Mouse (Mus musculus) megakaryocyte, adult 5-6 weeks (primary cell): ENCODE measurements at regions not wholly inside any gene's neighbourhood (a gene's known extent, or its start where the extent isn't known, plus 50 kb on each side); places are given as distances from the start of the nearest gene placed in this dataset.

ENCODE experiments used
- ATAC-seq: 2 replicates; pipeline ENCODE4 v1.8.0; 2016; ENCODE audit warnings: mild to moderate bottlenecking, inconsistent platforms; ENCODE audit not compliant: poor library complexity, severe bottlenecking

- no peak for ATAC-seq
Measured at GRCm38 (mm10) chr9:115477556-115478220, 167.5 kb upstream of the Stt3b start.

- peak; percentile 58 for ATAC-seq
Measured at GRCm38 (mm10) chr9:115478946-115479345, 168.7 kb upstream of the Stt3b start.

DNA sequence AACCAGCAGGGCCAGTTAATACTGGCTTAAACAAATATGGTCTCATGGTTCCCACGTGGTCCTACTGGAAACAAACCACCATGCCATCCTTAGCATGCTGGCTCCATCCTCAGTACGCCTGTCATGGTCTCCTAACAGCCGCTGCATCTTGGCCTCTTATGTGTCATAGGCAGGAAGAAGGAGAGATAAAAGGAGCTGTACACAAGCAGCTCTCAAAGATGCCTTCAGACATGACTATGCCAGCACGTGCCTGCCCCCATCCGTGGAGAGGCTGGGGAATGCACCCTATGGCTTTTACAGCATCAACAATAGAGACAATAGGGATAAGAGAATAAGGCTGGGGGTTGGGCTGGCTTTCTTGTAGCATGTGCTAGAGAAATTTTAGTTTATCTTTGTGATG lies 171.0 kb upstream of the Stt3b start:
- no peak for ATAC-seq

GRCm38 (mm10) chr9:115483024-115483423 lies 172.8 kb upstream of the Stt3b start:
- ATAC-seq, result no peak

DNA sequence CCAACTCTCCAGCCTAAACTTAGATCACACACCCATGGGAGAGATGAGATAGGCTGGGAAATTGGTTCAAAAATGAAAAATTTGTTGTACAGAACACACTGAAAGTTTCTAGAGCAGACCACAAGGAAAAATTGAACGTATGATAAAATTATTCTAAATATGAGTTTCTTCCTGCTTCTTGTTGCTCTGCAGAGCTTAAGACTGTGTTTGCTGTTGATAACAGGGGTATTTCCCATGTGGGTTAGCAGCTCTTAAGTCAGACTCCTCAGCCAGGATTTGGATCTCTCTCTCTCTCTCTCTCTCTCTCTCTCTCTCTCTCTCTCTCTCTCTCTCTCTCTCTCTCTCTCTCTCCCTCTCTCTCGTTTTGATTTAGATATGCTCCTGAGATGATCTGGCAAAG lies 173.5 kb upstream of the Stt3b start:
- ATAC-seq, result no peak

DNA sequence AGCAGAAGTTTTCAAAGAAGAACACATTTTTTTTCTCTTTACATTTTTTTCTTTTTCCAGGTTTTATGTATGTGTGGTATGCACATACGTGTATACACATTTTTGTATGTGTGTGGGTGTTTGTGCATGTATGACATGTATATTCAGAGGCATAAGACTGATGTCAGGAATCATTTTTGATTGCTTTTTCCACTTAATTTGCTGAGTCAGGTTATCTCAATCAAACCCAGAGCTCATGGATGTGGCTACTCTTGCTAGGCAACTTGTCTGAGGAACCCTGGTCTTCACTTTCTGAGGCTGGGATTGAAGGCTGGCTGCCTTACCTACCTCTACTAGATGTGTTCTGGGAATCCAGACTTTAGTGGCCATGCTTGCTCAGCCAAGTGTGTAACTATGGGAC lies 174.2 kb upstream of the Stt3b start:
- no peak for ATAC-seq

DNA sequence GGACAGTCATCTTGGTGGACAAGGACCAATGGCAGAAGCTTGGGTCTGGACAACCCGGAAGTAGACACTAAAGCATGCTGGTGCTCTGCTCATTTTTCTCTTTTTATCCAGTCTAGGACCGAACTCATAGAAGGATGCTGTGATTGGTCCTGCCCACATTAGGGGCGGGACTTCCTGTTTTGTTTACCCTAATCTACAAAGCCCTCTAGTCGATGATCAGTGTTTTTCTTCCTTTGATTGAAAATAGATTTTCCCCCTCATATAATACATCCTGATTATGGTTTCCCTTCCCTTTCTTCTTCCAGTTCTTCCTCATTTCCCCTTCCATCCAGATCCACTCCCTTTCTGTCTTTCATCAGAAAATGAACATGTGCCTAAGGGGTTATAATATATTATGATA lies 175.0 kb upstream of the Stt3b start:
- peak; percentile 51 for ATAC-seq

DNA sequence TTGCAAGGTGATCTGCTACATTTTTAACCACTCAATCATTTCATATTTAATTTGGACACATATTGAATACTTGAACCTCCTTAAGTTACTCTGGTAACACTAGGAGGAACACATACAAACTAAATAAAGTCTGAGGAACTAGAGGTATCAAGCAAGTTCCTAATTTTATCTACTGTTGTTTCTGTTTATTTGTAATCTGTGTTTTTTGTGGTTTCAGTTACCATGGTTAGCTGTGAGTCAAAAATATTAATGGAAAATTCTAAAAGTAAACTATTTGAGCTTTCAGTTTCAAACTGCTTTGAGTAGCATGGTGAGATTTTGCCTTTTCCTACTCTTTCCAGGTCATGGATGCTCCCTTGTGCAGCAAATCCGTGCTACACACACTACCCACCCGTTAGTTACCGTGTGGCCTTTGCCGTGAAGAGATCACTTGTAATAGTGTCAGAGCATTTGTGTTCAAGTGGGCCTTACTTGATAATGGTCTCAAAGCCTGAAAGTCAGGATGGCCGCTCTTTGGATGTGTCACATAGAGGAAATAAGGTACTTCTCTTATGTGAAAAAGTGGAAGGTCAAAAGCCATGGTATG lies 177.0 kb upstream of the Stt3b start:
- ATAC-seq, result peak; percentile 41; the same call in 1 of the 2 replicates

DNA sequence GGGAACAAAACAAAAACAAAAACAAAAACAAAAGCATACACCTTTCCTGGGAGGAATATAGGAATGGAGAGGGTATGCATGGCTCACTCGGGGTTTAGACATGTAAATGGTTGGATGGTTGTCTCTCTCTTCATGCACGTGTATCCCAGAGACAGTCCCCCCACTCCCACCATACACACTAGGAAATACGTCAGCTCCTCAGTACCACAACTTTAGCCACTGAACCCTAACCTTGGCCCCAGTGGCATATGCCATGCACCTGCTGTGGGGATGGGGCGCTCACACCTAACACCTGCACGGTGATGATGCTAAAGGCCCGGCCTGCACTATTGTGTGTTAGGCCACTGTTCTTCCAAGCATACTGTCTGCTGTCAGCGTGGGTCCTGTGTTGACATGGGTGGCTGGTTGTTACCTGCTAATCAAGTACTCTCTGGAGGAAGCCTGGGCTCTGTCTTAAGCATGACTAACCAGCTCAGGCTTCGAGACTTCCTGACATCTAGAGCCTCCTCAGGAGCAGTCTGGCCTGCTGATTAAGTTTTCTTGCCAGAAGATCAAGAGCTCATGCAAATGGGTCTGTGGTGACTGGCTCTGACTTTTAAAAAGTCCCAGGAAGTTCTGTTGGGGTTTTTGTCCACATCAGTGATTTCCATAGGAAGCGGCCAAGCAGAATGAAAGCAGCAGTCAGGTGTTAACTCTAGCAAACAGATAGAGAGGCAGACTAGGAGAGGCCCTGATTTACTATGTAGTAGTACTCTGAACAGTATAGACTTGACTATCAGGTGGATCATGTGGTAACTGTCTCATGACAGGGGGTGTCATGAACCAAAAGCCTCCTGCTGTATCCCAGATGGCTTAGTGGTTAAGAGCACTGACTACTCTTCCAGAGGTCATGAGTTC lies 178.9 kb upstream of the Stt3b start:
- no peak for ATAC-seq

DNA sequence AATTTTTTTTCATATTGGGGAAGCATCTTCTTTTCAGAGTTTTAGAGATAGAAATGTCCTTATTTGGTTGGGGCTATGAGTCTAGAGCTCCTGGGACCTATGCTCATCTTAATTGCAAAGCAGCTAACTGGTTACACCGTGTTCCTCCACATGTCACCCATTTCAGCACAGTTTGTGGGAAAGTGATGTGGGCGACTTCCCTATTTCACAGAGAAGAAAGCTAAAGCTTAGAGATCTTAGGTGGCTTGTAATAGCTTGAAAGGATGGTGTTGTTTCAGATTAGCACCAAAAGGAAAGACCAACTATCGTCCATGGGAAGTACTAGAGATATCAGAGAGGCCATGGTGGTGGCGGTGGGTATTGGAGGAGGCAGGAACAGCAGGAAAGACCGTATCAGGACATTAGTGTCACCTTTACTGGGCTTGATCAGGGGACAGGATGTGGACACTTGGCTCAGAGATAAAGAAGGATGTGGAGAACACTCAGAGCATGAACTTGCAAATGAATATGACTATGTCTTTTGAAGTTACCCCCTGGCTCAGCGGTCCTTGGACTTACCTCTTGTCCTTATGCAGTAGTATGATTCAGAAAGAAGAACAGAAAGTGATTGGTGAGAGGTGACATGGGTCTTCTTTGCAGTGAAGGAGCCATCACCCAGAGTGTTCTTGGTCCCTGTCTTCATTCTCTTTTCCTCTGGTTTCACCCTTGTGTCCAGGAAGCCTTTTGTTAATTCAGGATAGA lies 182.4 kb upstream of the Stt3b start:
- ATAC-seq, result peak; percentile 79

GRCm38 (mm10) chr9:115493765-115494164 lies 183.5 kb upstream of the Stt3b start:
- no peak for ATAC-seq

DNA sequence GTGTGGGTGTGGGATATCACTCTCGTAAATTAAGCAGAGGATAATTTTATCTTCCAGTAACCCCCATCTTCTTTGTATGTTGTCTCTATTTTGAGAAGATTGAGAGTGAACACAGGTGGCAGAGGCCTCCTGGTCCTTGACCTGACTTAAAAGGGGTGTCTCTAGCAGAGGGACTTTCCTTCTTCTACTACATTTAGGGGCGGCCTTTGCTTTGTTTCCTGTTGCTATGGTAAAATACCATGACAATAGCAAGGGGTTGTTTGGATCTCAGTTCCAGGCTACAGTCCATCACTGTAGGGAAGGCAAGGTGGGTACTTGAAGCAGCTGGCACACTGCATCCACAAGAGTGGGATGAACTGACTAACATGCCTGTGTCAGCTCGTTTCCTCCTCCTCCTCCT lies 189.3 kb upstream of the Stt3b start:
- no peak for ATAC-seq

- no peak for ATAC-seq
Measured at GRCm38 (mm10) chr9:115504789-115505188, 194.6 kb upstream of the Stt3b start.

- no peak for ATAC-seq
Measured at GRCm38 (mm10) chr9:115507131-115507689, 197.0 kb upstream of the Stt3b start.

GRCm38 (mm10) chr9:115512835-115513629 lies 202.8 kb upstream of the Stt3b start:
- peak; percentile 45 for ATAC-seq

DNA sequence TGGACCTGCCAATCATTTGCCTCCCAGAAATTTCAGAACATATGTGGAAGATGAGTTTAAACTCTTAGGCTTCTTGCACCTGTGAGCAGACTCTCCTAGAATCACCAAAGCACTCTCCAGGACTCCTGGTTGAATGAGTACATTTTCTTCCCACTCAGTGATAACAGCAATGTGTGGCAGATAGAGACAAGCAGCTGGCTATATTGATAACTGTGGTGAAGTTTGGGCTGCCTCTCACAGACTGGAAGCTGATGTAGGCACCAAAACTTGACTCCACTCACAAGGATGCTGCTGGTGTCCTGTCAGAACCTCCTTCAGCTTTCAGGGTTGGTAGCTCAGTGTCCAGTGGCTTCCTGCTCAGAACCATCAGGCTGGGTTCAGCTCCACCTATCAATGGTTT lies 207.7 kb upstream of the Stt3b start:
- ATAC-seq, result no peak

GRCm38 (mm10) chr9:115524161-115524560 lies 213.9 kb upstream of the Stt3b start:
- ATAC-seq, result no peak

GRCm38 (mm10) chr9:115524591-115524990 lies 214.4 kb upstream of the Stt3b start:
- ATAC-seq, result no peak

GRCm38 (mm10) chr9:115526322-115526721 lies 216.1 kb upstream of the Stt3b start:
- ATAC-seq, result peak; percentile 48; the same call in 1 of the 2 replicates

- ATAC-seq, result no peak
Measured at GRCm38 (mm10) chr9:115526981-115527380, 216.8 kb upstream of the Stt3b start.
